Mouse (Mus musculus) neural tube, embryonic 14.5 days (tissue): ENCODE data around the gene 1700012P22Rik. TPM values are rescaled to one million over a fixed set of nuclear protein-coding genes. Genes with fewer than 3 reads are reported as not detected.

ENCODE experiments used
- ATAC-seq: fragments of 200-750 bp; cut with Nextera tagmentation; 2 replicates; pipeline ENCODE4 v1.8.0; 2017; ENCODE audit warnings: low read depth, mild to moderate bottlenecking, moderate TSS enrichment, moderate library complexity
- H3K27ac ChIP-seq: fragments of 300-500 bp; sonication (generic); 2 replicates; pipeline ENCODE4 v1.5.1; 2014; ENCODE audit warnings: low read depth, mild to moderate bottlenecking, control low read depth, low read length, moderate library complexity, mixed read lengths
- H3K27me3 ChIP-seq: fragments of 300-500 bp; sonication (generic); 2 replicates; pipeline ENCODE4 v1.6.1; 2014; ENCODE audit warnings: low read length; ENCODE audit not compliant: control insufficient read depth, insufficient read depth
- H3K36me3 ChIP-seq: fragments of 300-500 bp; sonication (generic); 2 replicates; pipeline ENCODE4 v1.6.1; 2014; ENCODE audit warnings: low read length, mixed read lengths; ENCODE audit not compliant: control insufficient read depth, insufficient read depth
- H3K4me1 ChIP-seq: fragments of 300-500 bp; sonication (generic); 2 replicates; pipeline ENCODE4 v1.6.1; 2014; ENCODE audit warnings: low read length; ENCODE audit not compliant: control insufficient read depth, insufficient read depth
- H3K4me2 ChIP-seq: fragments of 300-500 bp; sonication (generic); 2 replicates; pipeline ENCODE4 v1.6.1; 2014; ENCODE audit warnings: mild to moderate bottlenecking, low read depth, low read length, control low read depth
- H3K4me3 ChIP-seq: fragments of 300-500 bp; sonication (generic); 2 replicates; pipeline ENCODE4 v1.5.1; 2014; ENCODE audit warnings: low read depth, low read length, control low read depth, mixed read lengths
- H3K9ac ChIP-seq: fragments of 300-500 bp; sonication (generic); replicated peaks from 2 replicates; pipeline ENCODE4 v1.6.1; 2014; ENCODE audit warnings: low read depth, mild to moderate bottlenecking, control low read depth, low read length, mixed read lengths
- H3K9me3 ChIP-seq: fragments of 300-500 bp; sonication (generic); 2 replicates; pipeline ENCODE4 v1.6.1; 2016; ENCODE audit warnings: low read length; ENCODE audit not compliant: control insufficient read depth
- WGBS: fragments of 180-500 bp; shearing (Covaris S2); extraction: QIAGEN DNeasy Blood & Tissue Kit; methylation state at CpG from one replicate; pipeline ENCODE4 v1.1.7; 2014; 5-methylcytosine and 5-hydroxymethylcytosine counted together
- polyA plus RNA-seq: library from polyadenylated mRNA; unstranded; fragments of >200 nt; fragmentation: Nextera tagmentation; extraction: Ambion mirVana; gene quantifications from 2 replicates; pipeline ENCODE4 v1.2.1, GENCODE M21; 2014

The 1700012P22Rik gene
- polyA plus RNA-seq, 1 experiment from 2014 or later: not detected

DNA sequence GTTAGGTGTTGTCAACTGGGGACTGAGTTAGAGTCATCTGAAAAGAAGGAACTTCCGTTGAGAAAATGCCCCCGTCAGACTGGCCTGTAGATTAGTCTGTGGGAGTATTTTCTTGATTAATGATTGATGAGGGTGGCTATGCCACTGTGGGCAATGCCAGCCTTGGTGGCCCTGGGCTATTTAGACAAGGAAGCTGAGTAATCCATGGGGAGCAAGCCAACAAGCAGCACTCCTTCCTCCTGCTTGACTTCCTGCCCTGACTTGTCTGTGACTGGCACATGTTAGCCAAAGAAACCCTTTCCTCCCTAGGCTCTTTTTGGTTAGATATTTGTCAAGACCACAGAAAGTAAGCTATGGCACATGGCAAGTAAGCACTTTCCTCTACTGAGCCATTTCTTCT is 7.8 kb downstream of the 1700012P22Rik start:
- H3K4me1 ChIP-seq: no peaks in the 10 kb centered on the region
- no peak overlapping the region for H3K9ac ChIP-seq
- no peak overlapping the region for H3K27ac ChIP-seq
- no peak overlapping the region for H3K4me3 ChIP-seq
- no peak for ATAC-seq
- H3K36me3 ChIP-seq: no peaks in the 10 kb centered on the region
- no peaks in the 10 kb centered on the region for H3K9me3 ChIP-seq
- WGBS: 92% methylated on average over 2 of the region's 2 CpGs
- H3K4me2 ChIP-seq: no peak overlapping the region
- no peaks in the 10 kb centered on the region for H3K27me3 ChIP-seq

DNA sequence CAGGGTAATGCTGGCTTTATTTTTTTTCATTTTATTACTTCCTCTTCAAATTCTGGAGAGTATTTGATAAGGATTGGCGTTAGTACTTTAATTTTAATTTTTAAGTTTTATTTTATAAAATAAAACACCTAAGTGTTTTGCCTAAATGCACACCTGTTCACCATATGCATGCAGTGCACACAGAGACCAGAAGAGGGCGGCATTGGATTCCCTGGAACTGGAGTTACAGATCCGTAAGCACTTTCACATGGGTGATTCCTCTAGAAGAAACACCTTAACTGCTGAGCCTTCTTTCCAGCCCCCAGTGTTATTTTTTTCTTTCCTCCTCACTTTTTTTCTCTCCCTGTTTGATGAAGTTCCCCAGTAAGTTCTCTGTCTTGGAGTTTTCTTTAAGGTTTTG is 9.7 kb downstream of the 1700012P22Rik start:
- Histone ChIP-seq H3K36me3 (no peaks in the 10 kb centered on the region), H3K9me3 (no peaks in the 10 kb centered on the region), H3K9ac (no peak overlapping the region), H3K27ac (no peak overlapping the region), H3K4me1 (no peaks in the 10 kb centered on the region), H3K4me2 (no peak overlapping the region), H3K27me3 (no peaks in the 10 kb centered on the region), H3K4me3 (no peak overlapping the region)
- no peak for ATAC-seq
- WGBS: 24% methylated on average over 3 of the region's 3 CpGs

DNA sequence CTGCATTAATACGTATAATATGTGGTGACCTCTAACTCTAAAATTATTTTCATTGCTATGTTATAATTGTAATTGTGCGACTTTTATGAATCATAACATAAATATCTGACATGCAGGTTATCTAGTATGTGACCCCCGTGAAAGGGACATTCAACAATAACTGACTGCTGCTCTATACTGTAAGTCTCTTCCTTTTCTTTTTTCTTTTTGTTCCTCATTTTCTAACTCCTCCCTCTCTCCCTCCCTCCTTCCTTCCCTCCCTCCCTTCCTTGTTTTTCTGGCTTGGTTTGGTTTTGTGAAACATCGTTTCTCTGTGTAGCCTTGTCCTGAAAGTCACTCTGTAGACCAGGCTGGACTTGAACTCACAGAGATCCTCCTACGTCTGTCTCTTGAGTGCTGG is 14.0 kb downstream of the 1700012P22Rik start:
- no peaks in the 10 kb centered on the region for H3K4me1 ChIP-seq
- H3K27ac ChIP-seq: no peak overlapping the region
- H3K9ac ChIP-seq: no peak overlapping the region
- ATAC-seq: no peak
- H3K36me3 ChIP-seq: no peaks in the 10 kb centered on the region
- 82% methylated on average over 5 of the region's 5 CpGs for WGBS
- H3K4me2 ChIP-seq: no peak overlapping the region
- H3K4me3 ChIP-seq: no peak overlapping the region
- H3K9me3 ChIP-seq: no peaks in the 10 kb centered on the region; the same call in 1 of the 2 replicates
- H3K27me3 ChIP-seq: no peaks in the 10 kb centered on the region

DNA sequence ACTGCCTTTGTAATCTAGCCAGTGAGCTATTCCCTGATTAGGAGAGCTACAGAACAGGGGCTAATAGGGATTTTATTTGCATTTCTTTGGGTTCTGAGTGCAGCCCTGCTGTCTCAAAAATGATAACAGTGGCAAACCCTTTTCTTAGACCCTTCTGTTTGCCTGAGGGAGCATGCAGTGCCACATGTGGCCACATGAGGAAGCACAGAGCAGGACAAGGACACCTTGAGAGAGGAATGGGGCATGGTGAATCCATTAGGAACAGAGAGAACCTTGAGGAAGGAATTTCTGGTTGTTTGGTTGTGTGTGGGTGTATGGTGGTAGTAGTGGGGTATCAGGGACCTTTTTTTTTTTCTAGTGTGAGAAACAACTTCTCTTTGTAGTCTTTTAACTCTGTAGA is 17.9 kb downstream of the 1700012P22Rik start:
- Histone ChIP-seq H3K36me3 (no peaks in the 10 kb centered on the region), H3K9ac (no peak overlapping the region), H3K4me1 (no peaks in the 10 kb centered on the region), H3K27me3 (no peaks in the 10 kb centered on the region), H3K27ac (no peak overlapping the region), H3K4me3 (no peak overlapping the region), H3K4me2 (no peak overlapping the region), H3K9me3 (no peaks in the 10 kb centered on the region; the same call in 1 of the 2 replicates)
- no peak for ATAC-seq

DNA sequence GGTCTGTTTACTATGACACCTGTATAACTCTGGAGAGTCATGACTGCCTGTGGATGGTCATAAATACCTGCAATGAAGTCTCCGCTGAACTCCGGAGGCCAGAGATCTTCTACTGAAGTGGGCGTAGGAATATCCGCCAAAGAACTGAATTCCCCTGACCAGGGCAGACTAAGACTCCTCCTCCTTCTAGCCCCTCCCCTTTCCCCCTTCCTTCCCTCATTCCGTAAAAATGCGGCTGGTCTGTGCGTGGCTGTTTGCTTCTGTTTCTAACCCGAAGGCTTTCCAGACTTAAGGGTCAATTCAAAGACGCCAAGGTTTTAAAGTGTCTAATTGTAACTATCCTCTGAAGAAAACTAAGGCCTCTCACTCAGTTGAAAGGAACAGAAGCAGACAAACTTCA is 30.3 kb downstream of the 1700012P22Rik start, which contains the start of gene Pramef12:
Pramef12 (minus strand) TSS at position 175 of the 400 bp plus-strand sequence.
- Histone ChIP-seq H3K9ac (no peak within 1 kb of the TSS), H3K4me2 (no peak within 1 kb of the TSS), H3K27me3 (no peaks in the 10 kb centered on the region), H3K27ac (no peak within 1 kb of the TSS), H3K4me1 (no peaks in the 10 kb centered on the region), H3K4me3 (no peak within 1 kb of the TSS), H3K36me3 (no peaks in the 10 kb centered on the region), H3K9me3 (no peaks in the 10 kb centered on the region)
- 79% methylated on average over 9 of the region's 9 CpGs for WGBS
- ATAC-seq: no peak

DNA sequence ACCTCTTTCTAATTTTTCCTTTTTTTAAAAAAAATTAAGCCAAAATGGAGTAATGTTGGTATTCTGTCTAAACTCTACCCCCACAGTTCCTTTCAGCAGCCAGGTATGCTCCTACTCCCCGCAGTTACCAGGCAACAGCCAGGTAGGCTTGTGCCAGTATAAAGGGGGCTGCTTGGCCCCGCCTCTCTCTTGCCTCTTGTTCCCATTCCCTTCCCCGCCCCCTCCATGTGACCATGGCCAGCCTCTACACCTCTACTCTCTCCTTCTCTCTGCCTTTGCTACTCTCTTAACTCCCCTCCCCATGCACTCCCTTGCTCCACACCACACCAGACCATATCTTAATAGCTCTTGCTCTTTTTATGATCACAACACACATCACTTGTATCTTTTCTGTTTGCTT is 32.3 kb downstream of the 1700012P22Rik start:
- no peaks in the 10 kb centered on the region for H3K4me1 ChIP-seq
- H3K9ac ChIP-seq: no peak overlapping the region
- H3K4me2 ChIP-seq: no peak overlapping the region
- 59% methylated on average over 3 of the region's 3 CpGs for WGBS
- no peaks in the 10 kb centered on the region for H3K27me3 ChIP-seq
- H3K36me3 ChIP-seq: no peaks in the 10 kb centered on the region
- no peak for ATAC-seq
- no peaks in the 10 kb centered on the region for H3K9me3 ChIP-seq
- no peak overlapping the region for H3K27ac ChIP-seq
- H3K4me3 ChIP-seq: no peak overlapping the region

DNA sequence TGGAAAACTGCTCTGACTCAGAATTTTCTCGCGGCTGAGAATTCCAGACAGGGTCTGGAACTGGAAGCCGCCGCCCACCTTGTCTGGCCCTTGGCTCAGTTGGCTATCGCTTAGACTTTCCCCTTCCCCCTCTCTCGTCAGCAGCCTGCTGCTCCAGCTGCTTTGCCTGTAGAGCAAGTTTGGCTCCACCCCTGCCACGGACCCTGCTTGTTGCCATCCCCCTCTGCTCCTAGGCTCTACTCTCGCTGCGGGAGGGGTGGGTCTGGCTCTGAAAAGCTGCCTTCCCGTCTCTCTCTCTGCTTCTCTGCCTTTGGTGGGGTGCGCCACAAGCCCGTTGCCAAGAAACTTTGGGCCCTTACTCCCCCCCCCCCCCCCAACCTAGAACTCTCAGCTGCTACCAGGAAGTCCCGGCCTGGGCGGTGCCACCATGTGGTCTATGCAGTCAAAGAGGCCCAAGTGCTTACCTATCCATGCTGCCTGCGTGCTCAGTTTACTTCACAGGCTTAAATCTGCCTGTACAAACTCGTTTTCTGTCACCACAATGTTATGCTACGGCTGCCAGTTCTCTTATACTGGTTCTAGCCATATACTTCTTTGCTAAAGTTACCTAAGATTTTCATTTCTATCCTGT is 34.0 kb downstream of the 1700012P22Rik start:
- H3K4me3 ChIP-seq: no peak overlapping the region
- H3K27ac ChIP-seq: no peak overlapping the region
- no peaks in the 10 kb centered on the region for H3K4me1 ChIP-seq
- no peak for ATAC-seq
- peak overlapping the region; percentile 23; the same call in 1 of the 2 replicates for H3K4me2 ChIP-seq
- WGBS: 9% methylated on average over 17 of the region's 17 CpGs
- no peaks in the 10 kb centered on the region for H3K36me3 ChIP-seq
- no peaks in the 10 kb centered on the region for H3K9me3 ChIP-seq
- no peaks in the 10 kb centered on the region for H3K27me3 ChIP-seq
- no peak overlapping the region for H3K9ac ChIP-seq

DNA sequence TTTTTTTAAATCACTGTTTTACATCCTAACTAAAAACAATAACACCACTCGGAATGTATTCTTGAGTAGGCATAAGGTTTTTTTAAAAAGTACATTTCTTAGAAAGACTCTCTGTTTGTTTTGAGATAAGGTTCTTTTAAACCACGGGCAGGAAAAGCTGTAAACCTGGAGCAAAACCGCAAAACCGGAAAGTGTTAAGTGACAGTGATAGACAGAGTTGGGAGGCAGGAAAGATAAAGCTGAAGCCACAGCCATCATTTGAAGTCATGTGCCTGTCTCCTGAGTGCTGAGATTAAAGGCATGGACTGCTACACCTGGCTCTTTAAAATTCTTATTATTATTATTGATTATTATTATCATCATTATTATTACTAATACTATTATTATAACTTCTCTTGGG is 35.9 kb downstream of the 1700012P22Rik start:
- H3K4me1 ChIP-seq: no peaks in the 10 kb centered on the region

DNA sequence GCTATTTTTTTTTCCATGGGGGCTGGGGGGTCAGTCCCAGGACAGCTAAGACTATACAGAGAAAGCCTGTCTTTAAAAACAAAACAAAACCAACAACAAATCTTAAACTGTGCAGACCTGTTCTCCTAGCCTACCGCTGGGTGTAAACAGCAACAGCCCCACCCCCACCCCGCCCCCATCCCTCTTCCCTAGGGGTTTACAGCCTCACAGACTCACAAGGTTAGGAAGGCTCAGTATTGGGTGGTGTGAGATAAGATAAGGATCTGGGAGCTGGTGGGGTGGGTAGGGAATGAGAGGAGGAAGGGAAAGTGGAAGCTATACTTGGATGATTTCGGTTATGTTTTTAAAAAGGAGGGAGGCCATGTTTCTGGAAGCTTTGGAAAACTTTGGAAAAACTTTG is 42.3 kb downstream of the 1700012P22Rik start:
- Histone ChIP-seq H3K4me2 (no peak overlapping the region), H3K27ac (no peak overlapping the region), H3K27me3 (no peaks in the 10 kb centered on the region), H3K9ac (no peak overlapping the region), H3K4me3 (no peak overlapping the region), H3K36me3 (no peaks in the 10 kb centered on the region), H3K9me3 (no peaks in the 10 kb centered on the region), H3K4me1 (no peaks in the 10 kb centered on the region)
- WGBS: 21% methylated on average over 3 of the region's 3 CpGs
- no peak for ATAC-seq

More for the DNA sequence above, 35.9 kb downstream of the 1700012P22Rik start:
- Histone ChIP-seq H3K9ac (no peak overlapping the region), H3K27me3 (no peaks in the 10 kb centered on the region), H3K4me2 (no peak overlapping the region), H3K27ac (no peak overlapping the region), H3K9me3 (no peaks in the 10 kb centered on the region), H3K36me3 (no peaks in the 10 kb centered on the region), H3K4me3 (no peak overlapping the region)
- no peak for ATAC-seq
- 87% methylated on average over 4 of the region's 4 CpGs for WGBS
